Mouse (Mus musculus) frontal cortex, postnatal 25 days (tissue): ENCODE data around the gene Tspan14.

ENCODE experiments used
- DNase-seq, 2 experiments: peaks; one replicate each; pipeline ENCODE4 v3.0.0; 2022; ENCODE audit warnings: low spot score in 2 of 2

Gene Tspan14

DNA sequence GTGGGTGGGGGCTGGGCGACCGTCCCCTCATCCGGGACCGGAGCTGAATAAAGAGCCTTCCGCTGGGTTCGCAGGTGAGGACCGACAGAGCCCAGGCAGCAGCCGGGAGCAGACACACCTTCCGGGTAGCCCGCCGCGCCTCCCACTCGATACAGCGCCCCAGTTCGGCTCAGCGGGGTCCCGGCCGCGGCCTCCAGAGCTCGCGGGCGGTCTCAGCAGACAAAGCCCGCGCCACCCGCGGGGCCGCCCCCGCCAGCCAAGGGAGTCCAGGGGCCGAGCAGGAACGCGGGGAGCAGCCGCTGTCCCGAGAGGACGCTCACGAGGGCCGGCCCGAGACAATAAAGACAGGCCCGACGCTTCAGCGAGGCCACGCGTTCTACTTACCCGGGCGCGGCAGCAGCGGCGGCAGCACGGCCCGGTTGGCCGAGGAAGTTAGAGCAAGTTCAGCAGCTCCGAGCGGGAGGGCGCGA is at the start of gene Tspan14:
TSS of gene Tspan14 (minus strand) at position 416 of the 470 bp plus-strand sequence.
- peak in 1 of 2 experiments; percentile 46 for DNase-seq

DNA sequence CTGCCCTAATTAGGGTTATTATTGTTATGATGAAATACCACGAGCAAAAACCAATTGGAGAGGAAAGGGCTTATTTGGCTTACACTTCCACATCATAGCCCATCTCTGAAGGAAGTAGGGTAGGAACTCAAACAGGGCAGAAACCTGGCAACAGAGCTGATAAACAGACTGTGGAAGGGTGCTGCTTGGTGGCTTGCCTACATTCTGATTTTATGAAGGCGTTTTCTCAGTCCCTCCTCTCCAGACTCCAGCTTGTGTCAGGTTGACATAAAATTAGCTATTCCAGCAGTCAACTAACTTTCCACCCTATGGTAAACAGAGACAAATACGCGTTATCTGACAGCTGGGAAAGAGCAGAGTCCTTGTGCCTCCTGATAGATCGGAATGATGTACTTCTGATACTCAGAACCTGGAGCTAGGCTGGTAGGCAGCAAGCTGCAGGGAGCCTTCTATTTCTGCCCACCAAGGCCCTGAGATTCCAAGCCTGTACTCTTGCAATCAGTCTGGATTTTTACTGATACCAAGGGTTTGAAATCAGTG is 48.2 kb upstream of the Tspan14 start:
- no peak for DNase-seq

DNA sequence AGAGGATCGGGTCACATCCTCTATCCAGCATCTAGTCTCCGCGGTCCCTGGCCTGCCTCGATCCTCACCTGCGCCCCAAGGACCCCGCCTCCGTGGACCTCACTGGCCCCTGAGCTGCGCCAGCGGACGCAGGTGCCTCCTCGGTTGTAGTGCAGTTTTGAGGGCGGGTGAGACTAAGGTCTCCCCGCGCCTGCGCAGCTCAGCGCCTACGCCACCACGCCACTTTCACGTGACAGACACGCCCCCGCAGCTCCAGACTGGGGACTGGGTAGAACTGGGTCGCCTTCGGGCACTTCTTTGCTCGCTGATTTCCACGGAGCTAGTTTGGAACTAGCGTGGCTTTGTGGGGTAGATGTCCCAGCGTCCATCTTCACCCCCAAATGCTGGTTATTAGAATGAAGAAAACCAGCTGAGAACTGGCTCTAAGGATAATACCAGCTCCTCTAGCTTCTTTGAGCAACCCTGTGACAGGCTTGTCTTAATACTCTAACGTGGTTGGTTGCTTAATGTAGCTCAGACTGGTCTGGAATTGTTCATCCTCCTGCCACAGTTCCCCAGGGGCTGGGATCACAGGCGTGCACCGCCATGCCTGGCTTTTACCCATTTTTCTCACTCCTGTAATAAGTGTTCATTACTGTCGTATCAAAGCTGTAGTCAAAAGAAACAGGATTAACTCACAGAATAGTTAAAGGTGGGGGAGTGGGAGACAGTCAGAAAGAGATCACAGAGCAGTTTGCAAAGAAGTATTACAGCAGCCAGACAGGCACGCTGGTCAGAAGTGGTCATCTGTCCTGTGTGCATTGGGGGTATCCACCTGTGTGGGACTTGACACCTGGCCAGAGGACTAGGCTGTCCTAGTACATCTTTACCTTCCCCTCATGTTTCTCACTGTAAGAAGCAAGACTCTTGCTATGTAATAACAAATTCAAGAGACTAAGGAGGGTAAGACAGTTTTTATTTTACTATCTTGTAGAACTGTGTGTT is 47.3 kb upstream of the Tspan14 start, which contains the start of gene Fam213a:
TSS of gene Fam213a (minus strand) at position 159 of the 984 bp plus-strand sequence.
- DNase-seq, result peak; percentile 89

DNA sequence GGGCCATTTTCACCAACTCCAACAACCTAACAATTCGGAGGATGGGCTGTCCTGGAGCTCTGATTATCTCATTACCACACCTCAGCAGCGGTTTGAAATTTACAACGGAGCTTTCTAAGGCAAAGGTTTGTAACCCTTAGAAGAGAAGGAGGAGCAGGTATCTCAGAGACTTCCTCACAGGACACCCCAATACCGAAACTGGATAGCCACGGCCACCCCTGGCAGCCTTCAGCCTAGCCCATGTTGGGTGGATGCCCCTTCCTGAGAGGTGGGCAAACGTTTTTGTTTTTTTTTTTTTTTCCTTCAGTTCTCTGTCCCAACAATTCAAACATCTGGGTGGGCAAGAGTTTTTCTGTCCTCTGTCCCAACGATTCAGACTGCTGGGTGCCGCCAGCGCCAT is 46.5 kb upstream of the Tspan14 start:
- no peak for DNase-seq

DNA sequence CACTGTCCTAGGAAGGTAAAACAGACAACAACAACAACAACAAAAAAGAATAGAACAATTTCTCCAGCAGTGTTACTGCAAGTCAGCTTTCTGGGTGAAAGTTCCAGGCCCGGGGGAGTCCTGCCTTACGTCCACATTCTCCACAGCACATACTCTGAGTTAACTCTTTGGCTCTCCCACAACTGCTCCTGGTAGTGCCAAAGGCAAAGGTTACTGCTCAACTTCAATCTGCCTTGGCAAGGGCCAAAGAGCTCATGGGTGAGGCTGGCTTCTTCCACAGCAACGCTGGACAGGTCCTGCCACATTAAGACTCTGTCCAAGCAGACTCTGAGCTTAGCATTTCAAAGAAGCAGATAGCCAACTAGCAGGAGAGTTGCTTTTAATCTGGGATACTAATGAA is 45.3 kb upstream of the Tspan14 start:
- no peak for DNase-seq

DNA sequence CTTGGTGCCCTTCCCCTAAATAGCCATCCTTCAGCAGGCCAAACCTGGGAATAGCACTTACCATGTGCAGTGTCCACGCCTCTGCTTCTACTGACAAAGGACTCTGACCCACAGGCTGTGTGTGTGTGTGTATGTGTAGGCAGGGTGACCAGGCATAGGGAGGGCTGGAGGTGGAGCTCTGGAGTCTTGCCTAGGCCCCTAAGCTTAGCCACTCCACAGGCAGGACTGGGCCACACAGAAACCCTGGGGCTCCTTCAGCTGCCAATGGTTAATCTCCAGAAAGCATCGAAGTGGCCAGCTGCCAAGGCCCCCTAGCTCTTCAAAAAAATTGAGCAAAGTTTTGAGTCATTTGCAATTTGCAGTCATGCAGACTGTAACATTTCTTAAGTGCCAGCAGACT is 41.5 kb upstream of the Tspan14 start:
- DNase-seq, result no peak

DNA sequence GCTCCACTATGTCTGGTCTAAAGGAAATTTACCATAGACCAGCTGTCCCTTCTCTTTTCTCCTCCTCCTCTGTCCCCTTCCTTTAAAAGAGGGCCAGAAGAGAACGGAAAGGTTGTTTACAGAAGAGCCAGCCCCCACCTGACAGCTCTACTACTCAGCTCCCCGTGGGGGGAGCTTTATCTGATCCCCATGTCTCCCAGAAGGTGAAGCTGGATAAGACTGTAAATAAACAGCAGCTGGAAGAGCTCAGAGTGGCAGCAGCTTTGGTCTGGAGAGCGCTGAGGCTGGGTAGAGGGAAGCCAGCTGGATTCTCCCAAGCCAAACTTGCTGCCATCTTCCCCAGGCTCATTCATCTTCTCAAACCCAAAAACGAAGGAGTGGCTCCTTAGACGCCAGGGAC is 41.0 kb upstream of the Tspan14 start:
- no peak for DNase-seq

DNA sequence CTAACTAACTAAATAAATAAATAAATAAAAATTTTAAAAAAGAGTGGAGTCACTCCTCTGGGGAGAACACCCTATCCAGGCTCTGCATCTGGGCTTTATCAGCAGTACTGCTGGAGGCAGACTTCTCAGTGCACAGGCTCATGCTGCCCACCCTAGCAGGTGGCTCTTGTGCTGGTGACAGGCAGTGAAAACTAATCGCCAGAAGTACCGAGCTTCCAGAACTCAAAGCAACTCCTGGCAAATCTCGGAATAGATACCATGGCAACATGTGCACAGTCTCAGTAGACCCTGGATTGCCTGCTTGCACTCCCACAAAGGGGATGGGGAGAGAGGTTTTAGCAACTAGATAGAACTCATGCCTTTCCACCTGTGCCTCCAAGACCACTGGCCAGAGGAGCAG is 40.3 kb upstream of the Tspan14 start:
- no peak for DNase-seq

DNA sequence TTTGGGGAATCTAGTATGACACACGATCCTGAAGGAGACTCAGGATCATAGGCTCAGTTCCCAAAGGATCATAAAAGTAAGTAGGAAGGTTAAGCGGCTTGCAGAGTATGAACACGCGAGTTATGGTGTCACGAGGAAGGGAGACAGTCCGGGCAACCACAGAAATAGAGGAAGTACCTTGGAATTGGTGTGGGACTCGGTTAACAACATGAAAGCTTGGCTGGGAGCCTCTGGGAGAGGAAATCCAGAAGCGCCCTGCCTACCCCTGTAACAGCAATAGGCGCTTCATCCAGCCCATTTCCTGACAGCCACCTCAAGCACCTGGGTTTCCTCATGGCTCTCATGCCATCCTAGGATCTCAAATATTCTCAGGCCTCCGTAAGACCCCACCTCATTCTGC is 39.7 kb upstream of the Tspan14 start:
- no peak for DNase-seq

DNA sequence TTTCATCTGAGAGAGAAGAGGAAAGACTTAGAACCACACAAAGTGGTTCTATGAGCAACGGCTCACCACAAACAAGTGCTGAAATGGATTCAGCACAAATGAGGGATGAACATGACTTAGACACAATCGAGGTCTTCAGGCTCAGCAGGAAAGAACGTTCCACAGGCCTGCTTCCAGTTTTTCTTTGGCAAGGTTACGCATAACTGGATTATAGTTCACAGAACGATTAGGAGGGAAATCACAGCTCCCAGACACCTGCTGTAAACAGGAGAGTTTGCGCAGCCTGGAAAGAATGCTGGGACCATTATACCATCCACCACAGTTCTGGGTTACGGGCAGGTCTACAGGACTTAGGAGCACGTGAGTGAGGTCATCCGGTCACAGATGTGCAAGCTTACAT is 39.1 kb upstream of the Tspan14 start:
- DNase-seq, result no peak

DNA sequence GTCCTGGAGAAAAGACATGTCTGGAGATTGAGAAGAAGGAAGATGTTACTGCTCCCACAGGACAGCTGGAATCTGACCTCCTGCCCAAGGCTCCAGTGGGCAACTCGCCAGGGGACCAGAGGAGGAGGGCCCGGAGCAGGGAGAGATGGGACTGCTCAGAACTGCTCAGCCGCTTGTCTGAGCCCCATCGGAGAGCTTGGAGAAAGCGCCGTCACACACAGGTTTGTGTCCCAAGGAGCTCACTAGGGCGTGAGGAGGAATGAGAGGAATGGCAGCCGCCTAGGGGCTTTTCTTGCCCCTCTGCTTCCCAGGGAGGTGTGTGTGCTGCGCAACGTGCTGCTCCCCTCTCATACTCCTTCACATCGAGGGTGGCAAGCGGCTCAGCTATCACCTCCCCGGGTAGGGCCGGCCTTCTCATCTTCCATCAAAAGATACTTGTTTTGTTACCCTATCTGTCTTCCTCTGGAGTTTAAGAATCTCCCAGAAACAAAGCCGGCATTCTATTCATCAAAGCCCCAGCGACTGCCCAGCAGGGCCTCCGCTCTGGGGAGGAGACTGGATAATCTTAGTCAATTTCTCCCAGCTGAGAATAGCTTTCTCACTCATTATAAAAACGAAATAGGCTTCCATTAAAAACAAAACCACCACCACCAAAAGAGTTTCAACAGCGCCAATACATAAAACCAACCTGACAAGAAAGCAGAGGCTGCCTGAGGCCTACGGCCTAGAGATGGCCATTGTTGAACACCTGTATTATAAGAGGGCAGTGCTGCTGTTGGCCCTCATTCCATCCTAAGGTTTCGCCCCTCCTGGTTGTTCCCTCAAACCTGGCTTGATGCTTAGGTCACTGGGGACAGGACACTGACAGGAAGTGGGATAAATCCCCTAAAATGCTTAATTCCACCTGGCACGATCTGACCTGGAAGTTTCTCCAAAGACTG is 37.9 kb upstream of the Tspan14 start:
- DNase-seq, result no peak

DNA sequence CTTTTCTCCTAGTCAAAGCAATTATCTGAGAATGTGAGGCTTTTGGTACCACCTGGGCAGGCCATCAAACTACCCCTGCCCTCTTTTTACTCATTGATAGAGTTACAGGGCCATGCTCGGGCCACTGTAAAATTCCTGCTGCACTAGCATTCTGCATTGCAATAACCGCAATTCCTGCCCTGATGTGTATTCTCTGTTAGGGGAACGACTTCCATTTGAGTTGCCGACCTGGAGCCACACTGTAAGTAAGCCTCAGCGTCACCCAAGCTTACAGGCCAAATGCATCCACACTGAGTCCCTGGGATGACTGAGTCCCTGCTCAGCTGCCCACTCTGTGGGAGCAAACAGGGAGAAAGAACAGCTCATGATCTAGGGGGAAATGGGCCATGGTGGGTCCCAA is 35.0 kb upstream of the Tspan14 start:
- DNase-seq, result no peak

DNA sequence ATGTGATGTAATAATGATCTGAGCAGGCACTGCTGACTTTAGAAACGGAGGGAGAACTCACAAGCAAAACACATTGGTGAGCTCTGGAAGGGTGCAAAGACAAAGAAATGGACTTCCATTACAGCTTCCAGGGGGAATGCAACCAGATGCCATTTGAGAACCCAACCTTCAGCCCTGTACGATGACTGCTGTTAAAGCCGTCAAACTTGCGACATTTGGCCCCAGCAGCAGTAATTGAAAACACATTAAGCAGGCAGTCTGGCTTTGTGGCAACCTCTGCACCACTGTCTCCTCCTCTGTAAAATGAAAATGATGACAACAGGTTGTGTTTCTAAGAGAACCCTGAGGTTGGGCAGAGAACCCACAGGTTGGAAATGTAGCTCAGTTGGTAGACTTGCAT is 34.2 kb upstream of the Tspan14 start:
- DNase-seq, result no peak

DNA sequence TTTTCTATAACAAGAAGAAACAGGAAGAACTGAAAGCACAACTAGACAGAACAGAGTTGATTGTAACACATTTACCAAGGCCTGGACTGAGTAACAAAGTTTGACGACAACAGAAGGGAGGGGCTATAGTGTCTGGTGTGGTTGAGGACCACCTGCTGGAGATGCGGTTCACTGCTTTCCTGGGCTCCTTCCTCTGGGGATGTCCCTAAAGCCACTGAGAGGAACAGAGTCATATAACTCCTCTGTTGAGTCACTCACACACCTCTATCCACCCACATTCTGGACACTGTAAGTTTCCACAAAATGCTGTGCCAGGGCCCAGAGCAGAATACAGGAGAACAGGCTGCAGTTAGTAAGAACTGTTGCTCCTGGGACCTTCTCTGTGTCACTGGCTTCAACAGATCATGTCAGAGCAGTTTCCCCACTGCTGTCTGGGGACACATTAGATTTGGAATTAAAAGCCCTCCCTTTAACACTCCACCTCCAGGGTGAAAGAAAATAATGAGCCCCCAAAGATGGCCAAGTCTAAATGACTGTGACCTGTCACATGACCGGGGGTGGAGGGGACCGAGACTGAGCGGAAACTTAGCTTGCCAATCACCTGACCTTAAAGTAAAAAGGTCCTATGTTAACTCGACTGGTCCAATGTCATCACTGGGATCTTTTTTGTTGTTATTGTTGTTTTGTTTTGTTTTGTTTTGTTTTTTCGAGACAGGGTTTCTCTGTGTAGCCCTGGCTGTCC is 33.5 kb upstream of the Tspan14 start:
- DNase-seq, result no peak

DNA sequence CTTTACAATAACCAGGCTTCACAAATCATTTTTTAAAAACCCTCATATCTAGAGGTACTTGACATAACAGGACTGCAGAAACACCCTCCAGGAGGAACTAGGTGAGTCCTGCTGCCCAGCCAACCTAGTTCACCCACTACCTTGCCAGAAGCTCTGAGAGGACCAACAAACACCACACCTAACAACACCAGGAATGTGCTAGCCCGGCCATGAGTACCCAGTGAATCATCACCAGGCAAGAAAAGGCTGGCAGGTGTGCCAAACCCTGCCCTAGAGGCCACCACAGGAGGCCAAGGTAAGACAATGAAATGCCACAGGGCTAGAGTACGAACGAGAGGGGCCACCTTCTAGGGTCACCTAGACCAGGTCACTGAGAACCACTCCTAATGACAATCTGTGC is 29.6 kb upstream of the Tspan14 start:
- DNase-seq, result no peak

DNA sequence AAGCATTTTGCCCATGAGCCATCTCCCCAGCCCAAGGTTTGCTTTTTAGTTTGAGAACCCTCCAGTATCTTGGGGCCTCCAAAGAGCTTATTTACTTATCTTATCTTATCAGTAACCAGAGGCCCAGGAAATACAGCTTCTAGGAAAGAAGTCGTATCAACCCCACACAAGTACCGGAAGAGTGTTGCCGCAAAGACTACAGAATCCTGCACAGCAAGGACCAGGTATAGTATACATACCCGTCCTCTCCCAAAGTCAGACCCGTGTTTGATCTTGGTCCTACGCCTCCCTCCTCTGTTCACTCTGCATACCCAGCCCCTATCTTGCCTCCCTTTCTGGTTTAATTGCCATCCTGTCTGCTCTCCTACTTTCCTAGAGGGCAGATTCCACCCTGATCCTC is 25.9 kb upstream of the Tspan14 start:
- no peak for DNase-seq

DNA sequence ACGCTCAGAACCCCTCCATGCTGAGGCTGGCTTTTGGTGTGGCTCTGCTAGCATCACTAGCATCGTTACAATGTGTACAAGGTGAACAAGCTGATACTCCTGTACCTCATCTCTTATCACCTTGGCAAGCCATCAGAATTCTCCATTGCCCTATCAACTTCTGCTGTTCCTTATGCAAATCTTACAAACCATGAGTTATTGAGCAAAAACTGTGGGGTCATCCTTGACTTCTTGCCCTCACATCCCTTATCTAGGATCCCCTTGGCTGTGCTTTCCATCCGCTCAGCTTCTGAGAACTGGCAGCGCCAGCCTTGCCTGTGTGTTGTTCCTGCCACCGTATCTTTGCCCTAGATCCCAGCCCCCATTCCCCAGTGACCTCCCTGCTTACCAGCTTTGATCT is 22.2 kb upstream of the Tspan14 start:
- DNase-seq, result no peak

DNA sequence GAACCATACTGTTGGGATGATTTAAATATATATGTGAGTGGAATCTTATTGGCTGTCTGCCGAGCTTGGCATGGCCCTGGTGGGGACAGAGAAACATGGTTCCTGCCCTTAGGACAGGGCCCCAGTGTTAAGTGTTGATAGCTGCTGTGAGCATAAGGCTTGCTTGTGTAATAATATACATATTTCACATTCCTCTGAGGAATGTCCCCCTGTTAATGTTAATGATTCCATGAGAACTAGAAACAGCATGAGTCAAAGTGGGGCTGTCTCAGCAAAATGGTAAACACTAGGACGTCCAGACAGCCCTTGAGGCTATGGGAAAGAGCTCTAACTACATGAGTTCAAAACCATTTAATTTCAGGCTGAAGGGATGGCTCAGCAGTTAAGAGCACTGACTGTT is 20.6 kb upstream of the Tspan14 start:
- DNase-seq, result no peak

DNA sequence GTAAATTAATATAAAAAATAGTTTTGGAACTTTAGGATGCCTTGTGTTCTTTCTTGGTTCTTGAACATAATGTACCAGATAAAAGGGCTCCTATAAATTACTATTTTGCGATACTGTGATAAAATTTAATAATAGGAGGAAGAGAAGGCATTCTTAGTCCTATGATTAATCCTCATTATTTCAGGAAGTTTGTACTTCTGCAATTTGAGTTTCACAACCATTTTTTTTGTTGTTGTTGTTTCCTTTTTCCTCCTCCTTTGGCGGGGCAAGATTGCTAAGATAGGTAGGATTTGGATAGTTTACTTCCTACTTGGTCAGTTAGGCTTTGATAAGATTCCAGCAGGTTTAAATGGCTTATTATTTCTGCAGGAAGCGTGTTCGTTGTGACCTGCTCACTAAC is 19.0 kb upstream of the Tspan14 start:
- no peak for DNase-seq

DNA sequence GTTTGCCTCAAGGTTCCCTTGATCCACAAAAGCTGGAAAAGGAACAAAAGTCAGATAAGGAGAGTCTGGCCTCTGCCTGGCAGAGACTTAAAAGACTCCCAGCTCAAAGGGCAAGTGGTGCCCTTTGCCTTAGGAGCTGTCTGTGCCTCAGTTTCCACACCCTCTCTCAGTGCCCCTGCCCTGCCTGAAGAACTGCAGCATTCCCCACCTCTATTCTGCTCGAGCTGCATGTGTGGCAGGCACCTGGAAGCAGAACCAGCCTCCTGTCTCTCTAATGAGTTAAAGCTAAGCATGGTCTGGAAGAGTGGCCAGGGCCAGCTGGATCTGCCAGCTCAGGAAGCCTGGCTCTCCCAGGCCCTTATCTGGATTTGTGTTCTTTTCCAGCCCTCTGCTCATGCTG is 13.1 kb upstream of the Tspan14 start:
- no peak for DNase-seq

DNA sequence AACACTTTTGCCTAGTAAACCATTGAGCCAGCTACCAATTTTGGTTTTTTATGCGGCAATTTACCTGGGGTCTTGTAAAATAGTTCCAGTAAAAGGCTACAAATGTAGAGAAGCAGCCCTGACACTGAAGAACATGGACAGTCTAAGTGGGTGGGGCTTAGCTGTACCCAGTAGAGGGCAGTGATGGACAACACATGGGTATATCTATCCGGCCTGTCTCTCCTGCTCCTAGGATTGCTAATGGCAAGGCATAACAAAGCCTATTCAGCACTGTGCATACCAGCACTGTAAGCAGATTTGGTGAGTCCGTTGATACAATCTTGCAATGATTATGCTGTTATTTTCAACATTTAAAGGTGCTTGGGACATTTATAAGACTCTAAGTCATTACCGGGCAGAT is 12.4 kb upstream of the Tspan14 start:
- DNase-seq, result no peak
